ENCODE assay signal across 8 mouse cellular contexts in the genomic region with DNA sequence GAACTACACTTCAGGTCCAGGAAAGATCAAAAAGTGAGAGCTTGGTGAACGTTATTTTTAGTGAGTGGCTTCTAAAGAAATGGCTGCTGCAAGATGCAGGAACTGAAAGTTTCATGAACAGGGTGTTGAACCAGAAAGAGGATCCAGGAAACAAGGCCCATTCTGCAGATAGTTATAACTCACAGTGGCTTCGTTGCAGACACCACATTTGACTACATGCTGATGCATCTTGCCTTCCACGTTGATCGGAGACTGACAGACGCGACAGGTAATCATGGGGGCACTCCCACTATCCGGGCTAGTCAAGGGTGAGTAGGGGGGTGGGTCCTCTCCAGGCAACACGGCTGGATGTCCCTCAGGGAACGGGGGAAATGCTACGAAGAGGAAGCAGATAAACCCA. TPM values are rescaled to one million over a fixed set of nuclear protein-coding genes. Genes with fewer than 3 reads are reported as not detected.
DNase-seq lines count a peak whose midpoint lies in the region; ATAC-seq lines count a peak whose summit lies in the region.

No protein-coding gene starts in this region.

- H3K27me3 ChIP-seq in limb, embryonic 15.5 days: no peaks in the 10 kb centered on the region
- no peaks in the 10 kb centered on the region for H3K27me3 ChIP-seq in neural tube, embryonic 15.5 days (replicated peaks)

- peaks cover 24% of the 10 kb centered on the region for H3K4me1 ChIP-seq in limb, embryonic 15.5 days
- H3K4me1 ChIP-seq in neural tube, embryonic 15.5 days: peaks cover 48% of the 10 kb centered on the region

- WGBS in limb, embryonic 15.5 days: 13% methylated on average over 10 of the region's 10 CpGs
- 13% methylated on average over 10 of the region's 10 CpGs for WGBS in neural tube, embryonic 15.5 days

- peak overlapping the region; percentile 90 for H3K27ac ChIP-seq in limb, embryonic 15.5 days
- peak overlapping the region; percentile 90 for H3K27ac ChIP-seq in neural tube, embryonic 15.5 days (replicated peaks)

- DNase-seq in adrenal gland, adult 2 months: peak; percentile 21
- no peak for DNase-seq in adrenal gland, postnatal 10 days
- DNase-seq in spleen, postnatal 36 days (ENCODE audit: low spot score in 2 of 2): peak; percentile 66 to 75
- DNase-seq in spleen, postnatal 10 days (ENCODE audit: low spot score in 2 of 2): no peak
- no peak for DNase-seq in thymus, postnatal 36 days
- DNase-seq in urinary bladder, postnatal 10 days (ENCODE audit: low spot score): no peak

- peak overlapping the region; percentile 94 for H3K9ac ChIP-seq in limb, embryonic 15.5 days
- peak overlapping the region; percentile 99 for H3K9ac ChIP-seq in neural tube, embryonic 15.5 days (replicated peaks)

- H3K4me2 ChIP-seq in limb, embryonic 15.5 days: peak overlapping the region; percentile 81
- H3K4me2 ChIP-seq in neural tube, embryonic 15.5 days: peak overlapping the region; percentile 76

- no peaks in the 10 kb centered on the region for H3K9me3 ChIP-seq in limb, embryonic 15.5 days
- H3K9me3 ChIP-seq in neural tube, embryonic 15.5 days (replicated peaks): no peaks in the 10 kb centered on the region

- H3K4me3 ChIP-seq in limb, embryonic 15.5 days: peak overlapping the region; percentile 98
- peak overlapping the region; percentile 93 for H3K4me3 ChIP-seq in neural tube, embryonic 15.5 days (replicated peaks)

- H3K36me3 ChIP-seq in limb, embryonic 15.5 days: peaks cover 34% of the 10 kb centered on the region
- peaks cover 30% of the 10 kb centered on the region for H3K36me3 ChIP-seq in neural tube, embryonic 15.5 days

- no peak for ATAC-seq in limb, embryonic 15.5 days (ENCODE audit: insufficient number of reproducible peaks, low FRiP score, low TSS enrichment, low read depth)
- ATAC-seq in neural tube, embryonic 15.5 days (ENCODE audit: low FRiP score): no peak

RNA-seq across cellular contexts. Expression of a gene that starts 0.7 kb away (rescaled TPM):
- 10 to 100 TPM; 56.7 to 69.6 TPM for total RNA-seq in adrenal gland, adult 2 months (2021)
- polyA plus RNA-seq in adrenal gland, adult 2 months (2012; rRNA removed): 120 and 125 TPM in 2 replicates
- total RNA-seq in adrenal gland, postnatal 10 days (2021): 10 to 100 TPM; 41.0 to 46.3 TPM
- polyA plus RNA-seq in limb, embryonic 15.5 days (2015; fragmentation: Nextera tagmentation; extraction: Ambion mirVana): 45.3 and 56.0 TPM in 2 replicates
- polyA plus RNA-seq in neural tube, embryonic 15.5 days (2015; fragmentation: Nextera tagmentation; extraction: Ambion mirVana): 98.6 and 99.7 TPM in 2 replicates

RNA-seq across cellular contexts. Expression of a gene that starts 0.9 kb away (rescaled TPM):
- total RNA-seq in adrenal gland, adult 2 months (2021): 10 to 100 TPM; 31.2 to 46.1 TPM
- polyA plus RNA-seq in adrenal gland, adult 2 months (2012; rRNA removed): 10.1 and 12.3 TPM in 2 replicates
- total RNA-seq in adrenal gland, postnatal 10 days (2021): 10 to 100 TPM; 36.8 to 53.0 TPM
- polyA plus RNA-seq in limb, embryonic 15.5 days (2015; fragmentation: Nextera tagmentation; extraction: Ambion mirVana): 52.0 and 54.8 TPM in 2 replicates
- 20.5 and 36.3 TPM in 2 replicates for polyA plus RNA-seq in neural tube, embryonic 15.5 days (2015; fragmentation: Nextera tagmentation; extraction: Ambion mirVana)

RNA-seq across cellular contexts. Expression of a gene that starts 5.2 kb away (rescaled TPM):
- total RNA-seq in adrenal gland, adult 2 months (2021): 10 to 100 TPM; 54.7 to 80.9 TPM
- 20.9 and 27.1 TPM in 2 replicates for polyA plus RNA-seq in adrenal gland, adult 2 months (2012; rRNA removed)
- 10 to 100 TPM; 69.9 to 71.6 TPM for total RNA-seq in adrenal gland, postnatal 10 days (2021)
- 188 TPM in 2 replicates for polyA plus RNA-seq in limb, embryonic 15.5 days (2015; fragmentation: Nextera tagmentation; extraction: Ambion mirVana)
- 157 and 177 TPM in 2 replicates for polyA plus RNA-seq in neural tube, embryonic 15.5 days (2015; fragmentation: Nextera tagmentation; extraction: Ambion mirVana)

RNA-seq across cellular contexts. Expression of a gene that starts 5.3 kb away (rescaled TPM):
- 10 to 100 TPM; 37.7 to 45.0 TPM for total RNA-seq in adrenal gland, adult 2 months (2021)
- polyA plus RNA-seq in adrenal gland, adult 2 months (2012; rRNA removed): 149 and 171 TPM in 2 replicates
- 10 to 100 TPM; 62.7 to 76.7 TPM for total RNA-seq in adrenal gland, postnatal 10 days (2021)
- polyA plus RNA-seq in limb, embryonic 15.5 days (2015; fragmentation: Nextera tagmentation; extraction: Ambion mirVana): 145 and 148 TPM in 2 replicates
- polyA plus RNA-seq in neural tube, embryonic 15.5 days (2015; fragmentation: Nextera tagmentation; extraction: Ambion mirVana): 107 and 125 TPM in 2 replicates

RNA-seq across cellular contexts. Expression of a gene that starts 14.4 kb away (rescaled TPM):
- total RNA-seq in adrenal gland, adult 2 months (2021): 10 to 100 TPM; 45.4 to 64.1 TPM
- 2.9 and 4.5 TPM in 2 replicates for polyA plus RNA-seq in adrenal gland, adult 2 months (2012; rRNA removed)
- 10 to 100 TPM; 37.1 to 48.5 TPM for total RNA-seq in adrenal gland, postnatal 10 days (2021)
- not detected in 2 replicates for polyA plus RNA-seq in limb, embryonic 15.5 days (2015; fragmentation: Nextera tagmentation; extraction: Ambion mirVana)
- not detected in 2 replicates for polyA plus RNA-seq in neural tube, embryonic 15.5 days (2015; fragmentation: Nextera tagmentation; extraction: Ambion mirVana)

Comparison
In these comparisons a context has a peak if more than half of its experiments do, and no peak if none do; other contexts are left out.
1. DNase-seq: peak in adrenal gland, adult 2 months (single experiment) and spleen, postnatal 36 days (2 of 2); none in adrenal gland, postnatal 10 days (single experiment), spleen, postnatal 10 days (0 of 2), thymus, postnatal 36 days (0 of 2) and urinary bladder, postnatal 10 days (single experiment).